Mouse (Mus musculus) urinary bladder, postnatal 36 days (tissue): ENCODE data around the gene Astn2.

Experiments used
- DNase-seq, 2 experiments: peaks; one replicate each; pipeline ENCODE4 v3.0.0; 2022; ENCODE audit warnings: low spot score in 2 of 2, mixed read lengths in 1 of 2

The Astn2 gene

DNA sequence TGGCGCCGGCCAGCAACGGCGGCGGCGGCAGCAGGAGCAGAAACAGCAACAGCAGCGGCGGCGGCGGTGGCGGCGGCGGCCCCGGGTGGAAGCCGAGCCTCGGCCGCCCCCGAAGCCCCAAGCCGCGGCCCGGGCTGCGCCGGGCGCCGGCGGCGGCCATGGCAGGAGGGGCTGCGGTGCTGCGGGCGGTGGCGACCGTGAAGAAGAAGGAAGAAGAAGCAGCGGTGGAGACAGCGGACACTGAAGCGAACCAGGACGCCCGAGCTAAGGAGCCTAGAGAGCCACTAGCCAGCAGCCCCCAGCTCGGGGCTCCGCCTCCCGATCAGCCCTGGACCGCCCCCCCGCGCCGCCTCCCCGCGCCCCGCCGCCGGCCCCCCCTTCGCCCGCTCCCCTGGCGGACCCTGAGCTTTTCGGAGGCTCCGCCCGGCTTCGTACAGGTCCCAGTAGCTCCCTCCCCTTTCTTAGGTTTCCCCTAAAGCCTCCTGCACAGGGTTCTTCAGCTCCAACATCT lies at the start of gene Astn2:
Astn2 (minus strand) TSS at position 411 of the 511 bp plus-strand sequence.
- no peak for DNase-seq

DNA sequence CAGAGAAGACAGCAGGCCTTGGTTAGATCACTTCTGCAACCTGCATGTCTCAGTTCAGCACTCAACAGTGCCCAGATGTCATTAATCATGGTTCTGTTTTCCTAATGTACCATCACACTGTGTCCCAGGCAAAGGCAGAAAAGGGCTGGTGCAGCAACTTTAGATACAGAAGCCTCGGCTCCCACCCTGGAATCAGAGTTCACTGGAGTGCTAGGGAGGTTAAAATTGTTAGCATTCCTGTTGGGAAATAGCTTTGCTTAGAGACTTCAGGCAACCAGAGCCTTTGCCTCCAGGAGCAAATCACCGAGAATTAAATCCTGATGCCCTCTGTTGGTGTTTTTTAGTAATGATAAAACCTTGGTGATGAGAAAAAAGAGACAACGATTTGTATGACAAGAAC lies 45.7 kb upstream of the Astn2 start:
- DNase-seq: no peak

DNA sequence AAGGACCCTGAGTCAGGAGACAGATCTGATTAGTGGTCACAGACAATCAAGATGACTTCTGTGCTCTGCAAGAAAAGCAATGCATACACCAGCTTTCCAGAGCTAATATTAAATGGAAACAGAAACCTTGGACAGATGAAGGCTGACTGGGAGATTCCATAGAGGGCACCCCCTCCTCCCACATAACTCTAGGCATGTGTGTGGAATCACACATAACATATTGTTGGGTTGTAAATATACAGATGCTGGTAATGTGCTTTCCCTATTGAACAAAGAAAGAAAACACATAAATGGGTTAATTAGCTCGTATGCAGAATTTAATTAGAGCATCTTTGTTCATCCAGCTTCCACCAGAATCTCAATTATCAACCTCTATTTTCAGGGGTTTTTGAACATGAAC lies 26.8 kb upstream of the Astn2 start:
- DNase-seq: no peak

DNA sequence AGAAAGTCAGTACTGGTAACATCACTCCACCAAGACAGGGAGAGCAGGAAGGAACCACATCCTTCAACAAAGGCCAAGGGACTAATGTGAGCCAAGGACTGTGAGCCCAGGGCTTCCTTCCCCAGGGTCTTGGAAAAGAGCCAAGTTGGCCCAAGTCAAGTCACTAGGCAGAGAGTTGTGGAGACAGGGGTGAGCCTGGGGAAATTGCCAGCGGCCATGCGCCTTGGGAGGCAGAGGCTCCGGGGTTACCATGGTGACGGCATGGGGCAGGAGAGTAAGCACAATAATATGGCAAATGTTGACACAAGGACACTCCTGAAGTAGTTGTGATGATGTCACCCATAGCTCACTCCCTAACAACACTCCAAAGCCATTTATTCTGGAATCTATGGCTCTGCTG lies 21.4 kb upstream of the Astn2 start:
- DNase-seq: peak in 1 of 2 experiments; percentile 44

DNA sequence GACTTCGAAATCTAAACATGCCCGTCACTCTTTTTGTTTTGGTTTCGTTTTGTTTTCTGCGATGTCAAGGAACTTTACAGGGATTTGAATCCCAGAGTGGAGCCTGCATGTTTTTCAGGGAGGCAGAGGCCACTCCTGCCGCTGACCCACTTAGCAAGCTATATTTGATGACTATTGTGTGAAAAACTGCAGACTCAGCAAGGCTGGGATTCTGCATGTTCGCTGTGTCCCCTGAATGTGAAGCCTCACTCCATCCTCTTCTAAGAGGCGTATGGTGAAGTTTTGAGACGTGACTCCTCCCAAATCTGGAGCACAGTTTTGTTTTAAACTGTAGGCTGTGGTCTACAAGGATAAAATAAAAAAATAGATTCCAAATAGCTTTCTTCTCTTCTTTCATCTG lies 10.4 kb upstream of the Astn2 start:
- no peak for DNase-seq

DNA sequence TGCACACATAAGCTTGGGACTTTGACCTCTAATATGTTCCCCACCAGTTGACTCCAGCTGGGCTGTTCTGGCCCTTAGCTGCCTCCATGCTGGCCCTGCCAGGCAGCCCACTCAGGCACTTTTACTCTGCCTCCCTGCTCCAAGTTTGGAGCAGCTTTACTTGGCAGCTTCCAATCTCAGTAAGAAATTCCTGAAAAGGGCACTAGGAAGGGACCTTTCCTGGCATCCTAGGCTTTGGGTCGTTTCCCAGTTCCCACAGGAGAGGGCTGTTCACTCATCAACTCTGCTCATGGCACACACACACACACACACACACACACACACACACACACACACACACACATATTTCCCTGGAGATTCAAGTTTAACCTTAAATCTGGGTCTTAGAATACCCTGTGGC lies 675 bp upstream of the Astn2 start:
- no peak for DNase-seq

DNA sequence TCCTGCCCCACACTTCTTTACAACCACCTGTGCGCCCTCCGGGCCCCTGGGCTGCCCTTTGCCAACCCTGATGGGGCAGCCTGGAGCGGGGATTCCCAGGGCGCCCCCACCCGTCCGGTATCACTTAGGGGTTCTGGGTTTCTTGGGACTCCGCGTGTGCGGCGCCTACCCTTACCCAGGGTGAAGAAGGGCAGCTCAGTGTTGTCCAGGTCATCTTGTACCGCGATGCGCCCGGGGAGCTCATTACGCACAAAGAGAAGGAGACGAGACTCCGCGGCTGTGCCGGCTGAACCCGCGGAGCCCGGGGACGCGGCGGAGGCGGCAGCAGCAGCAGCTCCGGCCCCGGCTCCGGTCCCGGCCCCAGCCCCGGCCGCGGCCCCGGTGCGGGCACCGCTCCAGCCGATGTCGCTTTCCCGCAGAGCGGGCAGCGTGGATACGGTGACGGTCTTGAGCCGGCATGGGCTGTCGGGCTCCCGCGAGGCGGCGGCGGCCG lies 657 bp downstream of the Astn2 start:
- no peak for DNase-seq

DNA sequence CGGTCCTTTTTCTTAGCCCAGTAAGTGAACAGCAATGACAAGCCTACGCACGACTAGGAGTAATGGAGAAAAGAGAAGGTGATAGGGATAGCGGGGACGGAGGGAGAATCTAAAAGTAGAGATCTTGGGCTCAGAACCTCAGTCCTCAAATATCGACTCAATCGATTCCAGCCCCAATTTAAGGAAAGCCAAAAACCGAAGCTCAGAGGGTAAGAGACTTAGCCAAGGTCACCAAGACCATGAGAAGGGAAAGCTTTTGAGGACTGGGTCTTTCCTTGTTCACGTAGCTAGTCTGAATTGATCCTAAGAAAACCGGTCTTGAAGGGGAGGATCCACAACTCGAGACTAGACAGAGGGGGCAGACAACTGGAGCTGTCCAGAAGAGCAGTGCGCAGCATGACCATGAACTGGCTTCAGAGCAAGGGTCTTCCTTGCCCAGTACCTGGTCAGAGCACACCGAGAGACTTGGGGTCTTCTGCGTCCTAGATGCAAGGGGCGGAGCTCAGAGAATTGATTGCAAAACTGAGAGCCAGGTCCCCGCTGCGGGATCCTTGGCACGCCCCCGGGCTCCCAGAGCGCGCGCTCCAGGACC lies 1.2 kb downstream of the Astn2 start:
- no peak for DNase-seq

DNA sequence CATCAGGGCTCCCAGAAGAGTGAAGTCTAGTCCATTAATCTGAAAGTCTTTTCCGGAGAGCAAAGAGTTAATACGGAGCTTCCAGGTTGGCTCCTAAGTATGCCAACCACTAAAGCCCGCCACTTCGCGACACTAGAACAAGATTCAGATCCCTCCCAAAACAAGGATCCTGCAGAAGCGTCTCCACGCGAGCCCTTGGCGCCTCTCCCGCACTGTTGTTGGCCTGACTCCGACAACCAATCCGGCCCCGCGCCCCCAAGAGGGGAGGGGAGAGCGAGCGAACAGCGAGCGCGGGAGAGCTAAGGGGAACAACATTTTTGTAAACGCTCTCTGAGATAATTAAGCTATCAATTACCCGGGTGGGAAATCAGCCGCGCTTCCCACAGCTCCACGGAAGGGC lies 1.8 kb downstream of the Astn2 start:
- DNase-seq: no peak

DNA sequence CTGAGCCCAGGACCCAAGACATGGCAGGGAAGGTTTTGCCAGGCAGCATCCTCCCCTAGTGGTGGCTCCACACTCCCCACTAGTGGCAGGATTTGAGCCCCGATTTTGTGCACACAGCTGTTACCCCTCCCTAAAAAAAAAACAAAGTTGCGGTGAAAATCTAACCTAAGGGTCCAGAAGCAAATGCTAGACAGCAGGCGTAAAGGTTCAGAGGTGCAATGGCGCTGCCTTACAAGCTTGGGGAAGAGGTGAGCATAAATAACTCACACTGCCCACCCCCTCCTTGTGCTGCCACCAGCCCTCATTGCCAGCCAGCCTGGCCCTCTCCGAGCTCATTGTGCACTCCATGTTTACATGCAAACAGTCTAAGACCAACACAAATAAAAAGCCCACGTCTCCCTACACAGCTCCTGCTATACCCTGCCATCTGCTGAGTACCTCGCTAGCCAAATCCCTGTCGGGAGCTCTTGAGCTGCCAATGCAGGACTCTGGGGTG lies 3.2 kb downstream of the Astn2 start:
- no peak for DNase-seq

DNA sequence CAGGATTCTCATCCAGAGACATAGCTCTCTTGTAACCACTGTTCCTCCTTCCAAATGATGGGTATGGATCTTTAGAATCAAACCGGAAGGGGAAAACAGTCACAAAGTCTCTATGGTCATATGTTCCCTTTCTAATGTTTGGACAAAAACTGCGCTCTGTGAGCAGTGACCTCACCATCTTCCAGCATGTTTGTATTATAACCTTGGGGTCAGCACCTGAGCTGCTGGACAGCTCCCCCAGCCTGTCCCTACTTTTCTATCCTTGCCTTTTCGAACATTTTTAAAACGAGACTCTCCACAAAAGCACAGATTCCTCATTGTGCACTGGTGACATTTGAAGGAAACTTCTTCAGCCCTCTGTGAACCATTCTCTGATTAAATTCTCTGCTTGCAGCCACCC lies 5.3 kb downstream of the Astn2 start:
- DNase-seq: no peak

DNA sequence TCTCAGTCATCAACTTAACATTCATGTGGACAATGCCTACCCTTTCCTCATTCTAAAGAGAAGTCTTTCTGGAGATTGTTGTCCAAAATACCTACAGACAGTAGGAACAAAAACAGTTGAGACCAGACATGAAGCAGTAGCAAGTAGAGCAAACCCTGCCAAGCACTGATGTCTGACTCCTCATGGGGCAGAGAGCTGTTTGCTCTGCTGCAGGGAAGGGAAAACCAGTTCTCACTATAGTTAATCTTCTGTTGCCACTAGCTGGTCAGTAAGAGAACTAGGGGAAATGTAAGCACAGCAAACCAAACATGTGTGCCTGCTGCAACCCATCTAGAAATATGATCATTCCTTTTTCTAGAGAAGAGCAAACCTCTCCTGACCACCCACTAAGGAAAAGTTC lies 7.2 kb downstream of the Astn2 start:
- no peak for DNase-seq

DNA sequence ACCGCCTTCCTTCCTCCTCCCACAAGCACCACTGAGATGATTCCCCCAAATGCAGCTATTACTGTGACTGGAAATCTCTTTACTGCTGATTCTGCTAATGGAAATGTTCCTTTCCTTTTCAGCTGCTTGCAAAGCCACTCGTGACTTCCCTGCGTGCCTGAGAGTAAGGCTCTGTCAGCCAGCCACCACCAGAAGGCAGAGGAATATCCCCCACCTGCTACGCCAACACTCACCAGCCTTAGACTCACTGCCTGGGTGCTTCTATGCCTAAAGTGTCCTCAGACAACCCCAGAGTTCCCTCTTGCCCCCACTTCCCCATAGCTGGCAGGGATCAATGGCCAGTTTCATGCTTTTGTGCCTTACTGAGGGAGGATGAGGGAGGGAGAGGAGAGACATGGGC lies 11.1 kb downstream of the Astn2 start:
- no peak for DNase-seq

DNA sequence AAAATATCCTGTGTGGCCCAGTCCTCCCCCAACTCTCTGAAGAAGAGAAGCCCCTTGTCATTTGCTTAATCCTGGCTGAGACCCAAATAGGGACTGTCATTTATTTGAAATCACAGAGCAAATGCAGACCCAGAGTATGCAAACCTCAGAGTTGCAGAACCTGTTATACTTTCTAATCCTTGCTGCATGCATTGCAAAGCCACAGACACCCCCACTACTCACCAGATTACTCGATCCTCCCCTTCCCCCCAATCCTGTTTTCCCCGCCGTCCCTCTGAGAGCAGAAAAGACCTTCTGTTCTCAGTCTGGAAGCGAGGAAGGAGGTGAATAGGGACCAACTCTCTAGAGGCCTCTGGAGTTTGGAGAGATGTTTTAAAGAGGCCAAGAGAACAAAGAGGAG lies 13.9 kb downstream of the Astn2 start:
- no peak for DNase-seq

DNA sequence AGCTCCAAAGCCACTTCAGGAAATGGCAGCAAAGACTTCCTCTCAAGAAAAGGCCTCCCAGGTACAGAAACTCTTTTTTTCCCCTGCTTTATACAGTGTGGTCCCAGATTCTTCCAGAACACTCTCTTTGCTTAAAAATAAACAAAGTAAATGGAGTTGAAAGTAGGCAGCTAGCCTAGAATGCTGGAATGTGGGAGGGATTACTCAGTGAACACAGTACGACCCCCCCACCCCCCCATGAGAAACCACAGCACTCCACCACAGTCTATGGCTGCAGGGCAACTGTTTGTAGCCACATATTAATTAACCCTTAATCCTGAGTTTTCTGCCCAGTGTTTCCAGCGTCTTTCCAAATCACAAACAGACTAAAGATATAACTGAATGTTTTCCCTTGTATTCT lies 25.8 kb downstream of the Astn2 start:
- DNase-seq: no peak

DNA sequence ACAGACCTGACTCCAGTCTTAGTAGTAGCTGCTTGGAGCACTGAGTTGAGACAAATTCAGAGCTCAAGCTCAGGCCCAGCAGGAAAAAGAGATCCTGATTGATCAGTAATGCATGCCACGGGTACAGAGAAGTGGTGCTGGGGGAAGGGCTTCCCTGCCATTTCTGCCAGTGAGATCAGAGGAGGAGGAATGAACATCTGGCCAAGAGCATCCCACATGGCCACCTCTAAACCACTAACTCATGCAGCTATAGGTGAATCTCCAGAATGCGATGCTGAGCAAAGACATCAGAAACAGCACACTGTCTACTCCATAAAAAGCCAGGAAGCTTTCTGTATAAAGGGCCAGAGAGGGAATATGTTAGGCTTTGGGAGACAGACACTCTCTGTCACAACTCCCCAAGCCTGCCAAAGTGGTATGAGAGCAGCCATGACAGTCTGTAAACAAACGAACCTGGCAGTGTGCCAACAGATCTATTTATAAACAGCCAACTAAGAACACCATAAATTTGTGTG lies 33.8 kb downstream of the Astn2 start:
- DNase-seq: no peak

DNA sequence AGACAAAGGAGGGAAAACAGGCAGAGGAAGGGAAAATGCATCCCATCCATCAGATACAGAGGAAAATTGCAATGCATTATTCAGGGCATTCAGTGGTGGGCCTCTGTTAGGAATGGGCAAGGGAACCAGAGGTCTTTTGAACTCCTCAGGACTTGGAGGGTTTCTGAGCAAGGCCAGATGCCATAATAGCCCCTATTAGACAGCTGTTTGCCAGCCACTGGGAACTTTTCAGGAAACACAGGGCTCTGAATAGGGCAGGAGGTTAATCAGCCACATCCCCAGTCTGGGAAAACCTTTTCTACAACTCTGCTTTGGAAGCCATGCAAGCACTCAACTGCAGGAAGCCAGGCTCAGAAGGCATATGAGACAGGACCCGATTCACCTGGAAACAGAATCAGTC lies 38.9 kb downstream of the Astn2 start:
- no peak for DNase-seq

DNA sequence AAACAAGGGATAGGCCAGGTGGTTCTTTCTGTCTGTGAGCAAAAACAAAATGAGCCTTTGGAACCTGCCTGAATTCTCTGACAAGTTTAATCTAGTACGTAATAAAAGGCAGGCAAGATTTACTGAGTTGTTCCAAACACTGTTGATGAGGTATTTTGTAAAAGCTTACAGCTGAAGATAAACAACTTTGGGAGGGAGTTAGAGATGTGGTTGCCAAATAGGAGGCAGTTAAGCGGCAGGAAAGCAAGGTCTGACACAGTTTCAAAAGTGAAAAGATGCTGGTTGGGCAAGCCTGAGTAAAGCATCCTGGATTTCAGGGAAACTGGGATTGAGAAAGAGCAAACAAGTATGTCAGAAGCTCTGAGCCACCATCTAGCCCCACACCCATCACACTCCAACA lies 59.8 kb downstream of the Astn2 start:
- DNase-seq: no peak

DNA sequence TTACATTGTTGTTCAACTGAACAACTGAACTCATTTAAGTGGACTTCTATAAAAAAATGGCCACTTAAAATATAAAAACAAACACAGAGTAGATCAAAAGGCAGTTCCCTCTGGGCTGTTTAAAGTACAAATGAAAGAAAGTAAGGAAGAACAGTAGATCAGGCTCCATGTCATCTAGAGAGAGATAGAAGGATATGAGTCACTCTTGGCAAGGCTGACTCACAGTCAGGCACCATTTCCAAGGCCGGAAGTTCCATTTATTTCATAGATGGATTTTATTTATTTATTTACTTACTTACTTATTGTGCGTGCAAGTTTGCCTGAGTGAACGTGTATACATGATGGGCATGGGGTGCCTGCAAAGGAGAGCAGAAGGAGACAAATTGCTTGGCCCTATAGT lies 67.0 kb downstream of the Astn2 start:
- DNase-seq: no peak

DNA sequence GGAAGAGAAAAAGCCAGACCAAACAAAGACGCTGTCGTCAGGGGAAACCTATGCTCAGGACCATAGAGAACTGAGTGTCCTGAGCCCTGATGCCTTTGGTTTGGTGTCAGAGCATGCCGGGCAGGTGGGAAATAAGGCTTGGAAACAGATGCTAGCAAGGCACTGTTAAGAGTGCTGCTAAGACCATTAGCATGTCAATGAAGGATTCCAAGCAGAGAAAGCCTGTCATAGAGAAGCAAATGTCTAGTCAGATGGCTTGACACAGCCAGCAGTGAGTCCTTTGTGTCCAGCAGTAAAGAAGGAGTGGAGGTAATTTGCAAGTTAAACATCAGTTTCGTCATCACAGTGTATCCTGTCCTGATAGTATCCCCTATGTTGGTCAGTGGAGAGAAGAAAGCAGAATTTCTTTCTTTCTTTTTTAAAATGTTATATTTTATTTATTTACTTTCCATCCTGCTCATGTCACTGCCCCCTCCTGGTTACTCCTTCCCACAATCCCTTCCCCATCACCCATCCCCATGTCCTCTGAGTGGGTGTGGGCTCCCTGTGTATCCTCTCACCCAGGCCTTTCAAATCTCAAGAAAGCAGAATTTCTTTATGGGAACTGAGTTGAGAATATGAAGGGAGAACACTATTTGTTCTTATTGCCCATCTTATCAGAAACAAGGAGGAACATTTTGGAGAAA lies 73.7 kb downstream of the Astn2 start:
- DNase-seq: no peak

DNA sequence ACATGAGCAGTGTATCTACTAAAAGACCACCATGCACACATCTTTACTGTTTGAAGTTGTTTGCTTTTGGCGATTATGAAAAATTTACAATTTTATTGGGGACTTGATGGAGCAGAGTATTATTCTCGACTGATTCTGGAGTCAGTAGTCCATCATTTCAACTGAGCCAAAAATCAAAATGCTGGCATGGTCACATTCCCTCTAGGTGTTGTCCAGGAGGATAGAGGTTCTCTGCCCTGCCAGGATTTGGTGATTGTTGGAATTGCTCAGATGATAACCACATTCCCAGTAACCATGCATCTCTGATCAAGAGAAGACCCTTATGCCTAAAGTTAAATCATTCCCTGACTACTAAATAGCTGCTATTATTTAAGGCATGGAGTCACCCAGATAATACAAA lies 83.4 kb downstream of the Astn2 start:
- DNase-seq: no peak

DNA sequence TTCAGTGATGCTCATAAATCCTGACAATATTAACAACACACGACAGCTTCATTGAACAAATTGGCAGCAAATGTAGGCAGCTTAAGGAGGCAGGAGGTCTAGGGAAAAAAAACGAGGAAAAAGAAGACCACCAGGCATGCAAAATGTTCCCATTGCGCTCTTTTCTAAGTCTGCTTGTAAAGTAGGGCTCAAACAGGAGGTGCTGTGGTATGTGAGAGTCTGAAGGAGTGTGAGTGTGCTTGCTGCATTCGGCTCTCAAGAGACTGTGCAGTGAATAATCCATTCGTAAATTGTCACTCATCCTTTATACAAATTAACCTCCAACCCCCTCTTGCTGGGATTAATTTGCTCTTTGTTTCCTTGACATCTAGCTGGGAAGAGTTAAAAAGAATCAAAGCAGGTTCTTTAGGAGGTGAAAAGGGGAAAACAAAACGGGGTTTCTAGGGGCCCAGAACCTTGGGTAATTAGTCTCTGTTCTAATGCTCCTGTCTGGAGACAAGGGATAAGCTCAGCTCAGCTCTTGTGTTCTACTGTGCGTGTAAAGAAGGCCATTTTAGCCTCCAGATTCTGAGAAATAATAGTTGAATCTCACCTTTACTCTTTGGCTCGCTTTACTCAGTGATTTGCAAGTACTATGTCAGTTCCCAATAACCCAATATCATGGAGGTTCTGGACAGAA lies 89.5 kb downstream of the Astn2 start:
- DNase-seq: no peak

DNA sequence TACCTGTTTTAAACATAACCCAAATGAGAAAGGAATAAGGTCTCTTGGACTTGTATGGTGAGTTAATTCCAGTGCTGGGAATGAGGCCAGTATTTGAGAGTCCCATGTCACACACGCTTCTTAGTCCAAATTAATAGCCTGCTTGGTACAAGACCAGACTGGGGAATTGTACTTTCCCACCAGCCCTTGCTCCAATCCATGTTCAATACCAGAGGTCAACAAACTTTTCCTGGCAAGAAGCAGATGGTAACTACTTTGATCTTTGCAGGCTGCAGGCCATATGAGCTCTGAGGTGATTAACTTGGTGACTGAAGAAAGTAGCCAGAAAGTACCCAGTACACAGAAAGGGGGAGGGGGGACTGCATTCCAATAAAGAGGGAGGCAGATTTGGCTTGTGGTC lies 91.7 kb downstream of the Astn2 start:
- DNase-seq: no peak
